Mouse (Mus musculus): ENCODE data around the gene Epb41l5. TPM values are rescaled to one million over a fixed set of nuclear protein-coding genes. Genes with fewer than 3 reads are reported as not detected.

Epb41l5 gene
- 10 to 100 TPM; 10.5 to 11.5 TPM for total RNA-seq (2021)

DNA sequence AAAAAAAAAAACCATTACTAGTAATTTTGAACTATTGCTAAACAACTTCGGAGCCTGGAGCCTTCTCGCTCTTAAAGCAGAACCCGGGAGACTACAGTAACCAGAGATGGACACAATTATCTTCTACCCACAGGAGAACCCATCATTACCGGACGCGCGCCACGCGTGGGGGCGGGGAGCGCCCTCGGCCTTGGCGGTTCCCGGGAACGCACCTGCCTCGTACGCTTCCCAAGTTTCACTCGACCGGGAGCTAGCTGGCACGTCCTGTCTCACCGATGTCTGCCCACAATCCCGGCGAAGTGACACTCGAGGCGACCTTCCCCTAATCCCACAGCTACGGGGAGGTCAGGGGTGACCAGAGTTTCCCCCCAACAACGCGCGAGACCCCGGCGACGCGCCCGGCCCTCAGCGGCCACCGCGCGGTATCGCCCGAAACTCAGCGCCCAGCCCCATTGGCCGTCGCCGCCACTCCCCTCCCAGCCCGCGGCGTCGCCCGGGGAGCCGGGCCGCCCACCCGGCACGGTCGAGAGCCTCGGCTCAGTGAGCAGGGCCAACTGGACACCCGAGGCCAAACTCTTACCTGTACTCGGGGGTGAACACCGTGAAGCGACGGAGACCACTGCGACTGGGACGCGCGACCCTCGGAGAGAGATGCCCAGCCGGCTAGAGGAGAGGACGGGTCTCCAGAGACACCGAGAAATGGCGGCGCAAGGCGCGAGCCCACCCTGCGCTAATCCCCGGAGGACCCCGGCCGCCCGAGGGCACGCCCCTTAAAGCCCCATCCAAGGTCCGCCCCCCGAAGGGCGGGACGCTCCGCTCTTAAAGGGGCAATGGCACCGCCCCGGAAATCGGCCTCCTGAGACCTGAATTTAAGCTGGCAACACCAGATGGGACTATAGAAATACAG, at the start of gene Epb41l5:
Gene Epb41l5 (minus strand): TSS at position 796 of the 907 bp plus-strand sequence.
- peak; percentile 92 for DNase-seq
- intact Hi-C loops (cut with DNase I): no loop called here

DNA sequence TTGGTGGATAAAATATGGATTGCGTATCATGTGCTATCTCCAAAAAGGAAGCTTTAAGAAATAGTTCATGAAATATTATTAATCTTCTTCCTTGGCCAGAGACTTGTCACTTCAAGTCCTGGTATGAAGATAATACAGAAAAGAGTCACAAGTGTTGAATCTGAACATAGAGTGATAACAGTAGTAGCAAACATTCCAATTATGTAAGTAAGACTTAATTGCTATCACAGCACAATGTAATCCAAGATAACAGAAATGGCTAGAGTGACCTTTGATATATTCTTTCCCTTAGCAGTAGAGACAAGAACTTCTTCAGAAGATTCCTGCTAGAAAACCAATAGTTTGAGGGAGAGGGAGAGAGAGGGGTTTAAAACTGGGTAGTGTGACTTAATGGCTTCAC, 48.1 kb upstream of the Epb41l5 start:
- no peak for DNase-seq
- intact Hi-C loops (cut with DNase I): no loop called here

DNA sequence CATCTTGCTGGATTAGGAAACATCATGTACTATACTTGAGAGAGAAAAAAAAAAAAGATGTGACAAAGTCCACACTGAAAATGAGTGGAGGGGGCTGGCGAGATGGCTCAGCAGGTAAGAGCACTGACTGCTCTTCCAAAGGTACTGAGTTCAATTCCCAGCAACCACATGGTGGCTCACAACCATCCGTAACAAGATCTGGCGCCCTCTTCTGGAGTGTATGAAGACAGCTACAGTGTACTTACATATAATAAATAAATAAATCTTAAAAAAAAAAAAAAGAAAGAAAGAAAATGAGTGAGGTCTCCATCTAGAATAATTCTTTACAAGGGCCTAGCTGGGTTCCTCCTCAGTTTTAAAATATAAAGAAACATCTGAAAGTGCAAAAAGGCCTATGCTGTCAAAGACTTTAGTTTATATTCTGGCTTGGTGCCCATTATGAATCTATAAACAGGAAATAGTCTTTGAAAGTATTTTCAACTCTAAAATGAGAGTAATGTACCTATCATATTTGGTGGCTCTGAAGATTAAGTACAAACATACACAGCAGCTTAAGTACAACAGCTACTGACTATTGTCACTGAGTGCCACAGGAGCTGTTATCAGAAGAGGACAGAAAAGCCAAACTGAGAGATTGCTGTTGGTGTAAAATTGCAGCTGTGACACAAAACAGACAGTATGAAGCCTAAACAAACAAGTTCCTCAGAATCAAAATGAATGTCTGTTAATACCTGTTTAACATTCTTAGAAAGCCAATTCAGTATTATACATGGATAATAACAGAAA, 37.2 kb upstream of the Epb41l5 start:
- intact Hi-C loops (cut with DNase I): no loop called here
- DNase-seq: no peak

DNA sequence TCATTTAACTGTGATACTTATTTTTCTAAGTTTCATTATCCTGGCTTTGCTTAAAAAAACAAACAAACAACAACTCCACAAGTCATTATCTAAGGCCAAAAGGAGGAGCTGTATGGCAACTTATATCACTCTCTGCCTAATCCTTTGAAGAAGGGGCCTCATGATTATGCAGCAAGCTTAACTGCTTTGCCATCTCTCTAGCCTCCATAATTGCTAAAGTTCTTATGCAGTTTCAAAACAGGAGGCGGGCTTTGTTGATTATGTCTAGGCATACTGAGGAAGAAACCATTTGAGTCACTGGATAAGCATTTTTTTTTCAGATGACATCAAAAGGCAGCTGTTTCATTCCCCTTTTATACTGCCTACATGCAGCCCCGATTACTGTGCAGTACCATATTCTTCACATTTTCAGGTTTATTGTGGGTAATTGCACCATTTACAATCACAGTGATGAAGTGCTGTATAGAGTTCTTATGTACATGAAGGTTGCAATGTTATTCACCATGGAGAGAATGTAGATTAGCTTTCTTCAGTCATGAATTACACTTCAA, 32.9 kb upstream of the Epb41l5 start:
- intact Hi-C loops (cut with DNase I): no loop called here
- no peak for DNase-seq

DNA sequence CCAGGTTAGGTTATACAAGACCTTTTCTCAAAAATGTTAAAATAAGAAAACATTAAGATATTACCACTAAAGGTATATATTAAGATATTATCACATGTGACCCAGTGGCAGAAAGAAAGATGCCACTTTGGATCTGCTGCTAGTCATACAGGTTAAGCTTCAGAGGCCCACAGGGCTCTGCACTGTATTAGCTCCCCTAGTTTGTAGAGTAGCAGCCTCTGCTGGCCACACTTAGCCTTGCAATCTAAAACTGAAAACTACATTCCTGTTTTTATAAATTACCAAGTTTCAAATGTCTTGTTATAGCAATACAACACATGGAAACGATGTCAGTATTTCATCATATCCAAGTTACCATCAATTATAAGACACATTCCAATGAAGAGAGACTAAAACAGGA, 26.2 kb upstream of the Epb41l5 start:
- intact Hi-C loops (cut with DNase I): loop anchor here (10.0 kb wide), 1 partner anchor 120 kb away; no protein-coding TSS in a partner anchor
- peak; percentile 20 for DNase-seq

DNA sequence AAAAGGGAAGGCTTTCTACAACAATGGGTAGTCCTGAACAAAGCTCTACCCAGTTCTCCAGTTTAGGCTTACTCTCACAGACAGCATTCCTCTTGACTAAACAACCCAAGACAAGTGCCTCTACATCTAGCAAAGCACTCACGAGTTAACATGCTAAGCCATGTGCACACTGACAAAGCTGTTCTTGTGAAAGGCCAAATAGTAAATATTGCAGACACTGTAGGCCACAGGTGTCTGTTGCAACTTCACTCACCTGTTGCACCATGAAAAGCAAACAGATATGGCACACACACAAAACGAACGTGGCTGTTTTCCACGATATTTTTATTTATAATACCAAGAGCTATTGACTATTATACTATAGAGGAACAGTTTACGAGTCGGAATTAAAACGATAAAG, 18.1 kb upstream of the Epb41l5 start:
- no peak for DNase-seq
- intact Hi-C loops (cut with DNase I): no loop called here

DNA sequence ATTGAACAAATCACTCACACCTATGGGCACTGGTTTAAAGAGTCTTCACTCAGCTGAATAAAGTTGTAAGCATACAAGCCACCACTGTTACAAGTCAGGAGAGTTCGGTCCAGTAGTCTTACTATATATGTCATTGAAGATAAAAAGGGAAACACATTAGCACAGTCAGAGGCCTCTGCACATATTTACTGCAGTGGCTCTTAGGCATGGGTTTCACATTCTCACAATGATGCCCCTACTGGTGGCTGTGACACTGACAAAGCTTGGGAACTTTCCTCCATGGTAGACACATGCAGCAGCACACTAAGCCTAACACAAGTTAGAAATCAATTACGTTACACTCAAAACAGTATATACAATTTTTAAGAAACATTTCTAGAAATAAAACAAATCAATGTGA, 5.5 kb upstream of the Epb41l5 start:
- intact Hi-C loops (cut with DNase I): no loop called here
- DNase-seq: no peak

DNA sequence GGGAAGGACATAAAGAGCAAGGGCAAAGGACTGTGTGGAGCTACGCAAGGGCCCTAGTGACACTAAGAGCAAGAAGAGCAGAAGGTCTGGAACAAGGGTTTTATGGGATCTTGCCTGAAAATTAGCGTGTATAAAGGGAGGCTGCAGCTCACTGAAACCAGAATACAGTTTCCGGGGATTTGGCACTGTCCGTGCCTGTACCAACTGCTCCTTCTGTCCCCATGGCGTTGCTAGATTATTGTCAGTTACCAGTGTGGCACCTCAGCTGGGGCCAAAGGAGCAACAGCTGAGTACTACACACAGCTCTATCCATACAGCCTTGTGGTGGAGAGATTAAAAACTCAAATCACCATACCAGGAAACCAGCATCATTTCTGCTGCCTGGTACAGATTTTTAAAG, 1.6 kb upstream of the Epb41l5 start:
- intact Hi-C loops (cut with DNase I): no loop called here
- peak; percentile 15 for DNase-seq

DNA sequence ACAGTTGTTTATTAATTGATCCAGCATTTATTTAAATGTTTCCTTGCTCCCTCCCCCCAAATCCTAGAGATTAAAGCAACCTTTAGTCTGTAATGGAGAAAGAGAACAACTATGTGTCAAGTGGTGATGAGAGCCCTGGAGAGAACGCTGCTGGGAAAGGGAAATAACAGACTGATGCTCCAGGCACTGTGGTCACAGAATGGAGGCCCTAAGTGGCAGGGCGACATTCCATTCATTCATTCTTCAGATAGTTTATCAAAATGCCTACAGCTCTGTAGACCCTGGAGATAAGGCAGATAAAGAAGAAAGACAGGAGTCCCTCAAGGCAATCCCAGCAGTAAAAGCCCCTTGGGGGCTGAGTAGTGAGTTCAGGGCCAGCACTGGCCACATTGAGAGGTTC, 827 bp upstream of the Epb41l5 start:
- intact Hi-C loops (cut with DNase I): no loop called here
- DNase-seq: no peak

DNA sequence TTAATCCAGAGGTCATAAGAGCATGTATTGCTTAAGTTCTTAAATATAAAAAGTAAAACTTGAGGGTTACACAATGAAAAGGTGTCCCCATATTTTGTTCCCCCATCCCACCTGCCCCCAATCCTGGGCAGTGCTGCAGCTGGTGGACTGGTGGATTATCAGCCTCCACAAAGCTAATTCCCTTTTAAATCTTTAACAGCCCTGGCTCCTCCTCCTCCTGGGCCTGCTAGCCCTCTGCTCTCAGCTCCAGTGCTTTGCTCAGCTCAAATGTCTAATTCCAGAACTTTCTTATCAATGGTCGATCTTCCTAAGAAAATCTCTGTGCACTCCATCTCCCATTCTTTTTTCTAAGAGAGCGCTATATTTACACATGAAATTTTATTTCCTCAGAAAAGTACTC, 2.4 kb downstream of the Epb41l5 start:
- intact Hi-C loops (cut with DNase I): no loop called here
- no peak for DNase-seq

DNA sequence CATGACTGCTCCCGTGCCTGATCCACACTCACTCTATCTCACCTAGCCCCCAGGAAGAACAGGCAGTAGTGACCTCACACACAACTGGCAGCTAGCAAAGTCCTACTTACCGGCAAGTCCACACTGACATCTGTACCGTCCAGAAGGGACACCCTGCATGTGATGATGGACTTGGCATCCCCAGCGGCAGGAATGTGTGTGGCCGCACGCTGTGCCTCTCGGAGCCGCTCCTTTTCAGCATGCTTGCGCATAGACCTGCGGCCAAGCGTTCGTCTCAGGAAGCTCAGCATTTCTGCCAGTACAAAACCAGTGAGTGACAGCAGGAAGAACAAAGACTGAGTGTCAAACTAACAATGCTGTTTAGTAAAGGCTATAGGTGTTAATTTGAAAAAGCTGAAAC, 6.4 kb downstream of the Epb41l5 start:
- intact Hi-C loops (cut with DNase I): no loop called here
- peak; percentile 40 for DNase-seq

DNA sequence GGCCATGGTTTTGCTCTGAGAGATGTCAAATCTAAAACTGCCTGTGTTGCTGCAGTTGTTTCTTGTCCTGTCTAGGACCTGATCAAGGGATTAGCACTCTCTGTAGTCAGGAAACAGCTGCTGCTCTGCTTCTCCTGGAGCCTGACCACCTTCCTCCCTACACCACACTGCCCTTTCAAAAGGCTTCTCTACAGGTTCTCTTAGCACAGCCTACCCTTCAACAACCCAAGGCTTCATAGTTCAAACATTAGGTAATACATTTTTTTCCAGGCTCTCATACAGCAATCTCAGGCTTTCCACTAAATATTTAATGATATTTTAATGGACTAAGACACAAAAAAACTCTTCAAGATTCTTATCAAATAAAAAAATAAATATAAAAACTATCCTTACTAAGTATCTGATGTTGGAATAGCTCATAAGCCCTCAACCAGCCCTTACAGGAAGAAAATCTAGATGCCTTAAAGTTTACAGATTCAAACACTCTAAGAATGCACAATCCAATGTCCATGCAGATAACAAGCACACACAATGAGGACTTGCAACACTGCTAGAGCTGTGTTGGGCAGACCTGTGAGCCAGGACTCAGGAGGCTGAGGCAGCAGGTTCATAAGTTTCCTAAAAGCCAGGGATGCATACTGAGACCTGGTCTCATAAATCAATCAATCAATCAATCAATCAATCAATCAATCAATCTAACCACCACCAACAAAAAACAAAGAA, 7.5 kb downstream of the Epb41l5 start:
- DNase-seq: no peak
- intact Hi-C loops (cut with DNase I): no loop called here

DNA sequence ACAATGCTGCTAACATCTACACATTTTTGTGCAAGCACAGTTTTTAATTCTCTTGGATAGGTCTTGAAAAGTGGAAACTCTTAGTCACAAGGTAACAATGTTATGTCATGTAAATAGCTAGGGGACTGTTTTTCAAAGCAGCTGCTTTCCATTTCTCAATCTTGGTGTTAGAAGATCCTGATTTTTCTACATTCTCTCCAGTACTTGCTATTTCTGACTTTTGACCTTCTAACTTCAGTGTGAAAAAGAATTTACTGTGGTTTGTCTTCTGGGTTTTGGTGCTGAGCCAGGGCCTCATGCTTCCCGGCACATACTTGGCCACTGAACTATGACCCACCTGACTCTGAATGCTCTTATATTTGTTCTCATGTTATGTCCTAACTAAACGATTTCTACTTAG, 8.8 kb downstream of the Epb41l5 start:
- DNase-seq: no peak
- intact Hi-C loops (cut with DNase I): no loop called here

DNA sequence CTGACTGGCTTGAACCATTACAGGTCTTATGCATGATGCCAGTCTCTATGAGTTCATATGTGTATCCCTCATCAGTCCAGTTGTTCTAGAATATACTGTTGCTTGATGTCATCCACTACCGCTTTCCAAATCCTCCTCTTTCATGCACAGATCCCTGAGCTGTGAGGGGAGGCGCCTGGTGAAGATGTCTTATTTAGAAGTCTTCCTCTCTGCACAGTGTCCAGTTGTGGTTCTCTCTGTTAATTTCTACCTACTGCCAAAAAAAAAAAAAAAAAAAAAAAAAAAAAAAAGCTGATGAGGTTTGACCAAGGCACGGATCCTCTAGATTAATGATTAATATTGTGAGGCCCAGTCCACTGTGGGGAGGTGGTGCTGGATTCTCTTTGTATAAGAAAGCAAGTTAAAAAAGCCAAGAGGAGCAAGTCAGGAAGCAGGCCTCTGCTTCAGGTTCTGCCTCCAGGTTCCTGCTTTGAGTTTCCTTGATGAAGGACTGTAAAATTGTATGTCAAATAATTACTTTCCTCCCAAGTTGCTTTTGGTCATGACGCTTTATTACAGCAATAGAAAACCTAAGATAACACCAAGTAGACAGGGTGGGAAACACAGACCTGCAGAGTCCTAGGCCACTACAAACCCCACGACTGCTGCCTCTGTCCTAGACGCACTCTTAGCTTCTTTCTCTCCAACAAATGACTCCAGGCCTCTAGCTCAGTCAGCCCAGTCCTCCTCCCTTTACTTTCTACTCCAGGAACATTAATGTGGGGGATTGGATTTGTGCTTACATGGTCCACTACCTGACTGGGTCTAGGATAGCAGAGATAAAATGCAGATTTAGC, 11.4 kb downstream of the Epb41l5 start:
- DNase-seq: no peak
- intact Hi-C loops (cut with DNase I): no loop called here

DNA sequence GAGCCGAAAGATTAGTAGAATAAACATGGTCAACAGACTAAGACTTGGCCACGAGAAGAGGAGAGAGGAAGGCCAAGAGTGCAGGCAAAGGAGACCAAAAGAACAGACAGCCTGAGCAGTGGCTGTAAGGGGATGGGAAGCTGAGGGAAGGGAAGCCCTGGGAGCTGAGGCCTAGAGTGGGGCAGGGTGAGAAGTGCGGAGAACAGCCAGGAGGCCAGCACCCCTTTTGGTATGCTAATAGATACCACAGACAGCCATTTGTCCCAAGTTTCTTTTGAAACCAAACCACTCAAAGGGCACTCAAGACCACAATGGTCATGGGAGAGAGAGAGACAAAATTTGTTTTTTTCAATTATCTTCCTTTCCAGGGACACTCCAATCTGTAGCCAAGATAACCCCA, 14.1 kb downstream of the Epb41l5 start:
- DNase-seq: no peak
- intact Hi-C loops (cut with DNase I): no loop called here

DNA sequence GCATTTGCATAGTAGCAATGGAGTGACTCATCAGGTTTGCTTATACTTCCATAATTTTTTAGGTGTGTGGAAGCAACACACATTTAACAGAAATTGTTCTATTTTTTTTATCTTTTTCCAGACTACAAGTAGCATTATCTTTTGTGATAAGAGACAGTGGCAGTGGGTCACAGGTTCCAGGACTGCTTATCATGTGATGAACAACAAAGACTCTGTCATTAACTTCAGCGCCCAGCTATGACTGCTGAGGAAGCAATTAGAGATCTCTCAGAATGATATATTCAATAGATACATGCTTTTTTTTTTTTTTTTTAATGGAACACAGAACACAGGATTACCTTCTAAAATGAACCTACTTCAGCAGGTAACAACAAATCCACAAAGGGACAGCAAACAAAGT, 18.4 kb downstream of the Epb41l5 start:
- intact Hi-C loops (cut with DNase I): no loop called here
- no peak for DNase-seq

DNA sequence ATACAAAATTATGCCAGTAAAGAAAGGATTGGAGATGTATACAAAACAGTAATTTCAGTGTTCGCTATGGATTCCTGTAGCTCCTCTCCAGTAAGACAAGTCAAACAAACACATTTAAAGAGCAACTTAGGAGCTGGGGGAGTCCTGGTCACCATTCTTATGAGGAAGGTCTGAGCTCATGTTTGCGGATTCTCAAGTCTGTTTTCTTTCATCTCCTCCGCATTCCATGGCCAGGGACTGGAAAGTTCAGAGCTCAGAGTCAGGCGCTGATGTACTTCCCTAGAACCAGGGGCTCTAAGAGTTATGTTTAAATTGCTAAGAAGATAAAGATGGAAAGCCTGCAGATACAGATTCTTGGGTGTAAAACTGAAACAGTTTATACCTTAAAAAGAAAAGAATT, 22.0 kb downstream of the Epb41l5 start:
- DNase-seq: no peak
- intact Hi-C loops (cut with DNase I): no loop called here

DNA sequence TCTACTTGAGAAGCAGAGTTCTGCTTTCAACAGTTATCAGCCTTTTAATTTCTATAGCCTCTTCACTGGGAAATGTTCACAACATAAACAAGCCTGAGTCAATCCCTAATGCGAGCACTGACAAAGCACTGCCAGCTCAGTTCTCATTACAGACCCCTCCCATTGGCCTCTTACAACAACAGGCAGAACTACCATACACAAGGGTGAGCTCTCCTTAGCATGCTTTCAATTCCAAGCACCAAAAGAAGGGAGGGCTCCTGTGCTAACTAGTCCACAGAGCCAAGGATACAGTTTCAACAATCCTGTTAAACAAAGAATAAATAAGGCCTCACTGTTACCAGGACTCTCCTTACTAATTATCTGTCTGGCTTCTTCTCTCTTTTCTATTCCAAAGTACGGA, 24.4 kb downstream of the Epb41l5 start:
- no peak for DNase-seq
- intact Hi-C loops (cut with DNase I): no loop called here

DNA sequence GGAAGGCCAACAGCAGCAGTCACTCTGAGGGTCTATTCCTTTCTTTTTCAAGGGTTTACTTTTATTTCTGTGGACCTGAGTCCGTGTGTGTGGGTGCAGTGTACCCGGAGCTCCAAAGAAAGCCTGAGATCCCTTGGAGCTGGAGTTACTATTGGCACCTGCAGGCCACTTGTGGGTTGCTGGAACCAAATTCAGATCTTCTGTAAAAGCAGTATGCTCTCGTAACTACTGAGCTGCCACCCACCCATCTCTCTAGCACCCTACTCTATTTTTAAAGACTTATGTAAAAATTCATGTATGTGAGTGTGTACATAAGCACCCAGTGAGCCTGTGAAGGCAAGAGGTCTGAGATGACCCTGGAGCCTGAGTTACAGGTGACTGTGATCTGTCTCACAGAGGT, 43.4 kb downstream of the Epb41l5 start:
- no peak for DNase-seq
- intact Hi-C loops (cut with DNase I): no loop called here

DNA sequence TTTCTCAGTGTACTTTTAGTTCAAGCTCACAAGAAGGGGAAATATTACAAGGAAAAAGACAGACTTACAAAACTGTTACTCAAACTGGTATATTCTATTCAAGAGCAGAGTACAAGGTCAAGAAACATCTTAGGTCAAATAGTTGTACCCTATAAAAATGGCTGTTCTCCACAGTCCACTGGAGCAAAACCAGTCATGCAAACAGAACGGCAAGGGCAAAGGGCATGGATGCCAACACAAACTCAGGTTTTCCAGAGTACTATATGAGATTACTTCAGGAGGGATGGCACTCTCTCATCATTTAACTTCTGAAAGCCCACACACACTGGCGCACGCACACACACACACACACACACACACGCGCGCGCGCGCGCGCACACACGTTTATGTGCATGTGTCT, 46.4 kb downstream of the Epb41l5 start:
- no peak for DNase-seq
- intact Hi-C loops (cut with DNase I): no loop called here

Data from left cerebral cortex, postnatal 4 days (tissue).